Mouse (Mus musculus) testis, adult 2 months (tissue): Measurements from ENCODE around the gene Rhox6.

Source experiments
- CTCF ChIP-seq: fragments of 200-500 bp; IDR thresholded peaks from 2 replicates; pipeline ENCODE4 v1.5.1; 2012; ENCODE audit warnings: low read depth, mild to moderate bottlenecking, inconsistent platforms, low read length, moderate library complexity; ENCODE audit not compliant: control insufficient read depth, insufficient read depth, insufficient replicate concordance
- POLR2A ChIP-seq: fragments of 200-500 bp; IDR thresholded peaks from 2 replicates; pipeline ENCODE4 v1.6.1; 2012; ENCODE audit warnings: low read depth, mild to moderate bottlenecking, inconsistent platforms, low read length, moderate library complexity; ENCODE audit not compliant: control insufficient read depth

DNA sequence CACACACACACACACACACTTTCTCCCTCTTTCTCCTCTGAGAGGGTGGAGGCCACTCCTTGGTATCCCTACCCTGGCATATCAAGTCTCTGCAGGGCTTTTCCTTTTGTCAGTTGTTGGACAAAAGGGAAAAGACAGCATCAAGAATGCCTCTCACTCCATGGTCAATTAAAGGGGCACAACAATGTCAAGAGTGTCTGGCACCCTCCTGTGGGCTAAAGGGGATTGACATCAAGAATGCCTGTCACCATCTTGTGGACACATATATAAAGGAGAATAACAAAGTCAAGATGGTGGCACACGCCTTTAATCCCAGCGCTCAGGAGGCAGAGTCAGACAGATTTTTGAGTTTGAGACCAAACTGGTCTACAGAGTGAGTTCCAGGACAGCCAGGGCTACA, 17.3 kb upstream of the Rhox6 start:
- TF ChIP-seq POLR2A, result no peak
- TF ChIP-seq CTCF, result no peak
